Mouse (Mus musculus): ENCODE results near the gene Pla2g4b.

GRCm38 (mm10) chr2:120082416-120082815, 49.2 kb downstream of the Pla2g4b start:
- TF ChIP-seq ZC3H11A (IDR thresholded peaks at IDR 0.05; ENCODE audit: borderline replicate concordance, low read depth, low read length) (no peak), MAFK (IDR thresholded peaks at IDR 0.05; ENCODE audit: insufficient read depth, low read depth, low read length) (no peak), ZNF384 (IDR thresholded peaks at IDR 0.05; ENCODE audit: low read depth, low read length) (no peak), CHD2 (IDR thresholded peaks at IDR 0.05; ENCODE audit: low read depth, low read length) (no peak)

Measured in ES-E14 (cell line).